Mouse (Mus musculus): Measurements from ENCODE around the gene Hoxc8.

Gene Hoxc8

DNA sequence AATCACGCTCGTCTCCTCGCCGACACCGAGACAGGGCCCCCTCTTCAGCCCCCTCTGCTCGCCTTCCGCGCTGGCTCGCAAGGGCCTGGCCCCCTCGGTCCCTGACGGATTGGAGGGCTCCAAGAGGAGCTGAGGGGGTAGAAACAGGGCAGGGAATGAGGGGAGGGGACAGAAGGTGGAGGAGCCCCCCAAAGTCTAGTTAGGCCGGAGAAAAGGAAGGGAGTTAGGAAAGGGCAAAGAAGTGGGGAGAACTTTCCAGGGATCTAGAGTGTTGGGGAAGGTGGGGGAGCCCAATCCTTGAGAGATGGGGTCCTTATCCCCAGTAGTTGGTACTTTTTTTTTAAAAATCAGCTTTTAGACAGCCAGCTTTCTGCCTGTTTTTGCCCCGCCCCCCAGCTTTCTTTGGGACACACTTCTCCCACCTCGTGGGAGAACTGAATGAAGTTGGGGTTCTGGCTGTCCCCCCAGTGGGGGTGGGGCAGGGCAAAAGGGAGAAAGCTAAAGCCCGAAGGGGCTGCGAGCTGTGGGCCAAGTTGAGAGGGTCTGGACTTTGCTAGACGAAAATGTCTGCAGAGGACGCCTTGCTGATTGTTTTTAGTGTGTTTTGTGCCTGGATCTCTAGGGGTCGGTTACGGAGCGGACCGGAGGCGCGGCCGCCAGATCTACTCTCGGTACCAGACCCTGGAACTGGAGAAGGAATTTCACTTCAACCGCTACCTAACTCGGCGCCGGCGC is 19.9 kb downstream of the Hoxc8 start:
- no peak for DNase-seq (ENCODE audit: low spot score)

DNA sequence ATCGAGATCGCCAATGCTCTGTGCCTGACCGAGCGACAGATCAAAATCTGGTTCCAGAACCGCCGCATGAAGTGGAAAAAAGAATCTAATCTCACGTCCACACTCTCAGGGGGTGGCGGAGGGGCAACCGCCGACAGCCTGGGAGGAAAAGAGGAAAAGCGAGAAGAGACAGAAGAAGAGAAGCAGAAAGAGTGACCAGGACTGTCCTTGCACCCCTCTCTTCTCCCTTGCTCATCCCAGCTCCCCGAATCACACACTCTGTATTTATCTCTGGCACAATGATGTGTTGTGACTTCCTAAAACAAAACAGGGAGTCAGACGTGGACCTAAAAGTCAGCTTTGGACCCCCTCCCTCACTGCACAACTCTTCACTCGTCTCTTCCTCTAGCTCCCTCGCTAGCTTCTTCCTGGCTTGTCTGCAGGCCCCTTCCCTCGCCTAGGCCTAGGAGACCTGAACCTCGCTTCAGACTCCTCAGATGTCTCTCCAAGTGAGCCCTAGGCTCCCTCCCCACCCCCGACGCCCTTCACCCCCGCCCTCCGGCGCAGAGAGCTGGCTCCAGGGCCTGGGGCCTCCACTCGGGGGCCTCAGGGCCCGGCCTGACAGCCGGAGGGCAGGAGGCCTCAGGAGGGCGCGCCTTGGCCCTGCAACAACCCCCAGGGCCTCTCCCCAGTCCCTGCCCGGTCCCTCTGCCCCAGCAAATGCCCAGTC is 20.6 kb downstream of the Hoxc8 start:
- no peak for DNase-seq (ENCODE audit: low spot score)

DNA sequence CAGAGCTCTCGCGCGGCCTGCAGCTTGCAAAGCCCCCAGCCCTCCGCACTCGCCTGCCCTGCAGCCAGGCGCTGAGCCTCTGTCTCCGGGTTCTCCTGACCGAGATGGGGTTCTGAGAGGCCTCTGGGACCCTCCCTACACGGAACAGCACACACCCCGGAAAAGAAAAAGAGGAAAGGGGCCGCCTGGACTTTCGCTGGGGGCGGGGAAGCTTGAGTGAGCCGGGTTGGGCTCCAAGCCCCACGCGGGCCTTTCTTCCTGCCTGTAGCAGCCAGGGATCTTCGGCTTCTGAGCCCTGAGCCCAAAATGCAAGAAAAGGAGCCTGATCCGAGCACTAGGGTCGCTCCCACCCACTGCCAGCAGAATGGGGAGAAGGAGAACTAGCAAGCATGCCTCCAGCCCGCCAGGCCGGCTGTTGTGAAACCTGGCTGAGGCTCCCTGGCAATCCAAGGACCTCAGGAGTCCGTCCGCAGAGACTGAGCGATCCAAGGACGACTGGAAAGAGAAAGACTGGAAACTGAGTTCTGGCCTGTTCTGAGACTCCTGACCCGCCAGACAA is 21.6 kb downstream of the Hoxc8 start:
- DNase-seq (ENCODE audit: low spot score) = peak; percentile 73

DNA sequence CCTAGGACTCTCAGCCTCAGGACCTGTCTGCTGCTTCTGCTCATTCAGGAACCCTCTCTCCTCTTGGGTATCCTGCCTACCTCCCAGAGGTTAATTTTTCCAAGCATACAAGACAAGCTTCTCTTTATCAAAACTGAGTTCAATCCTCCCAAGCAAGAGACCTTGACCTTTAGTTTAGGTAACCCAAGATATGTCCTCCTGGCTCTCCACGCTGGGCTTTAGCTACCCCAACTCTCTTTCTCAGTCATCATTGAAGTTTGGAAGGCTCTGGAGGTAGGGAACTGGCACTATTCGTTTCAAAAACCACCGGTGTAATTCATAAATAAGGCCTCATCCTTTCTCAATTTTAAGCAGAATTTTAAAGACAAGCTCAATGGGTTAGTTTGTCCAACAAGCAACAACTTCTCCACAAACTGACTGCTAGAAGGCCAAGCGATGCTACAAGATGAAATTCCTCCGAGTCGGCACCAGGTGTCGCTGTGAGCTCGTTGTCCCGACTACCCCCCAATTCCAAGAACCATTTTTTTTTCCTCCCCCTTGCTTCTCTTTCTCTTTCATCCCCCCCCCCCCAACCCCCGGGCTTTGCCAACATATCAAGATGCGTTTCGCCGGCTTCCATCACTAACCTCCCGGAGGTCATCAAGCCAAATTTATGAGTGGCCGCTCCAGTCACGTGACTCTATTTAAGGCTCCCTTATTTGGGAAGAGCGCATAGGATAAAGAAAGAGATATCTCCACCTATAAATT is 23.0 kb downstream of the Hoxc8 start:
- DNase-seq (ENCODE audit: low spot score) = no peak

DNA sequence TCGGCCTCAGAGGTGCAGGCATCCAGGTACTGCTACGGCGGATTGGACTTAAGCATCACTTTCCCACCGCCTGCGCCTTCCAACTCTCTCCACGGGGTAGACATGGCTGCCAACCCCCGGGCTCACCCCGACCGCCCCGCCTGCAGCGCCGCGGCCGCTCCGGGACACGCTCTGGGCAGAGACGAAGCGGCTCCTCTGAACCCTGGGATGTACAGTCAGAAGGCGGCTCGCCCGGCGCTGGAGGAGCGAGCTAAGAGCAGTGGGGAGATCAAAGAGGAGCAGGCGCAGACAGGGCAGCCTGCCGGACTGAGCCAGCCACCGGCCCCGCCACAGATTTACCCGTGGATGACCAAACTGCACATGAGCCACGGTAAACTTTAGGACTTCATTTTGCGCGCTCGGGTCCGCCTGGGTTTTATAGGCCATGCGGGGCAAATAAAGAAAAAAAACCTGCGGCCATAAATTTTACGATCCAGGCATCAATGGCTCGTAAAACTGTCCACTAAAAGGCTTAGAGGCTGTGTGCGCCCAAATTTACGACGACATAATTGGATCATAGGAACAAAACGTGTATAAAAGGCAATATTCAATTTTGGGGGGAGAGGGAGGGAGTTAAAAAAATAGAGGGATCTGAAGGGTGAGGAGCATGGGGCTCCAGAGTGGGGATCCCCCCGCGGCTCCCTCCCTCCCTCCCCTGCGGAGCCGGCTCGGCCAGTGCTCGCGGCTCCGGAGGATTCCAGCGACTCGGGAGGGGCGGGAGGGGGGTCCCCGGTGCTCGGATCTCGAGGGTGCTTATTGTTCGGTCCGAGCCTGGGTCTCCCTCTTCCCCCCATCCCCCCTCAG is 24.0 kb downstream of the Hoxc8 start:
- peak; percentile 59 for DNase-seq (ENCODE audit: low spot score)

DNA sequence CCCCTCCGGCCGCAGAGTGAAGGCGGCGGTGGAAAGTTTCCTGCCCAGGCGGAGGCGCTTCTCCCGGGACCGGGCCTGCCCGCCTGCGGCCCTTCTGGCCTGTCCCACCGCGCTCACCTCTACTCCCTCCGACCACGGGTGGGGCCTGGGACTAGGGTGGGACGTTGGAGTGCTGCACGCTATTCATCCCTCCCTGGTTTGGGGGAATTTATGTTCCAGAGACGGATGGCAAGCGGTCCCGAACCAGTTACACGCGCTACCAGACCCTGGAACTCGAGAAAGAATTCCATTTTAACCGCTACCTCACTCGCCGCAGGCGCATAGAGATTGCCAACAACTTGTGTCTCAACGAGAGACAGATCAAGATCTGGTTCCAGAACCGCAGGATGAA is 24.6 kb downstream of the Hoxc8 start:
- no peak for DNase-seq (ENCODE audit: low spot score)

DNA sequence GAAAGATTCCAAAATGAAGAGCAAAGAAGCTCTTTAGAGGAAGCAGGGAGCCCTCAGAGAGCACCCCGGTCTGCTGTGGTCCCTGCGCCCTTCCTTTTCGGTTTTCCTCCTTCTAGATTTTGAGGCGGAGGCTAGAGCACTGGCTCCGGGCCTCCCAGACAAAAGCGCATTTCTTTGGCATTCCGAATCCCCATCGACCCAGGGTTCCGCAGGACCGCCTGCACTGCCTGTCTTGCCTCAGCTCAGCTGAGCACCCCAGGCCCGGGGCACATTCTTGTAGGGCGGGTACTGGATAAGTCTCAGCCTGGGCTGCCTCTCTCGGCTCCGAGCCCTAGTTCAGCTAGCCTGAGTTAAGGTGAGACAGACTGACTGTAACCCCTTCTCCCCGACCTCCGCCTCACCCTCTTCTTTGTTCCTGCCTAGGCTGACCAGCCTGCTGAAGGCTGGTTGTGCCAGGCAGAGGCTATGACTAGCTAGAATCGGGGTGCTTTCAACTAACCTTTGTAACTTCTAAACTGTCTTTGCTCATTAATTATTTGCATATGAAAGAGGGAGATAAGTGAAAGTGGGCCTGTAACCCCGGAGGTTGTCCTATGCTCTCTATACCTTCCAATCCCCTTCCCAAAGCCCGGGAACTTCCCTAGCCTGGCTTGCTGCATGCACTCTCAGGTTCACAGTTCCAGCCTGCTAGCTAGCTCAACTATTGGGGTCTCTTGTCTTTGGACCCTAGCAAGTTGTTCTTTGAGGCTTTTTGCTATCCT is 25.2 kb downstream of the Hoxc8 start:
- no peak for DNase-seq (ENCODE audit: low spot score)

DNA sequence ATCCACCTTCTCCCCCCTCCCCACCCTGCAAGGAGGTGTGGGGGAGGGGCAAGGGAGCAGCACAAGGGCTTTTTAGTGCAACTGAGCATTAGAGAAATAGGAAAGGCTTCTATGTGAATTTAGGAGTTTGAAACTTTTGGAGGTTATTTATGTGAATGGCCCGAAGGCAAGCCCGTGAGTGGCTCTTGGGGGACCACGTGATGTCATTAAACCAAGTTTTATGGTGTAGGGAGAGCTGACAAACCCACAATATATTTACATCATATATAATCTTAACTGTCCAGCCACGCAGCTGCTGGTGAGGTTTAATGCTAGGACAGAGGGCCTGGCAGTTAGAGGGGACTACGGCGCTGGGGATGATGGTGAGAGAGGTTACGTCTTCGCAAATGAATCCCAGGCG is 28.2 kb downstream of the Hoxc8 start, which contains the start of gene Hoxc4:
Gene Hoxc4 (plus strand): TSS at position 299 of the 400 bp plus-strand sequence.
- DNase-seq (ENCODE audit: low spot score) = no peak

DNA sequence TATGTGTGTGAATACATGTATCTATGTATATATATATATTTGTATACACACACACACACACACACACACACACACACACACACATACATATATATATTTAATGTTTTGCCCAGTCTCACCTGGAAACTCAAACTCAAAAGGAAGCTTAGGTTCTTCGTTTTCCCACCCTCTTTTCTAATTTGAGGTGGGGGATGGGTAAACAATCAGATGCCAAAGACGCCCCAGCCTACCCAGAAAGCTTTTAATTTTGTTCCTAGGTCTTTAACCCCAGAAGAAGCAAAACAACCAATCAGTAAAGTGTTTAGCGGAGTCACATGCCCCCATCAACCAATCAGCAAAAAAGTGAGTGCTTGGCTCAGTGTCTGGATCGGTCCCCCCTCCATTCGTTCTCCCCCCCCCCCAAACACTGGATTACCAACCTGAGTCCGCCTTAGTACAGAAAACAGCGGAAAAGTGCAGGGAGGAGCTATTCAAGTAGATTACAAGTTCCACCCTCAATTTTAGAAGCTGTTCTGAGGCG is 30.6 kb downstream of the Hoxc8 start:
- no peak for DNase-seq (ENCODE audit: low spot score)

DNA sequence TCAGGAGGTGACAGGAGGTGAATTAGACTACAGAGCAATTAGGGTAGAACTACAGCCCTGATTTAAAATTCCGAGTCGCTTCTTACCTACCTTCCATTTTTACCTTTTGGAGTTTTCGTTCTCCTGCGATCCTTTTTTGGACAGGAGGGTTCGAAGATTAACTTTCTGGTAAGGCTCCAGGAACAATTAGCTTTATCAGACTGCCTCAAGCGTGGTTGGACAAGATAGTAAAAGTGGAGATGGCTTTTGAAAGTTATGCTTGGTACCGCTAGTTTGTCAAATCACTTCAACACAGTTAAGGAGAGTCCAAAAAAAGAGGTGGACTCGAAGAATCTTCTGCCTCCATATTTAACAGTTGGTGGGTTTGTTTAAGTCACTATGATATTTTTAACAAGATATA is 31.1 kb downstream of the Hoxc8 start:
- DNase-seq (ENCODE audit: low spot score) = no peak

DNA sequence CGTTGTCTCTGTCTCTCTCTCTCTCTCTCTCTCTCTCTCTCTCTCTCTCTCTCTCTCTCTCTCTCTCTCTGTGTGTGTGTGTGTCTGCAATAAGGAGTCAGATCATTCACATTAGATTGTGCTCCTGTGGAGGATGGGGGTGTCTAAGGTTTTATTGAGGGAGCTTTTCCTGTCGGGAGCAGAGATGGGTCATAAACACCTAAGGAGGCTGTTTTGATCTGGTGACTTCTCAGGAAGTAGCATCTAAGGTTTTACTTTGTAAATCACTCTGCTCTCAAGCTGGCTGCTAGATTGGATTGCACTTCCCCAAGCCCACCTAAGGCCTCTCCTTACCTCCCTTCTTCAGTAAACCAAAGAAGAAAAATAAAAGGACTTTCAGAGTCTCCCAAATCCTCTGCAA is 33.7 kb downstream of the Hoxc8 start:
- DNase-seq (ENCODE audit: low spot score) = no peak

DNA sequence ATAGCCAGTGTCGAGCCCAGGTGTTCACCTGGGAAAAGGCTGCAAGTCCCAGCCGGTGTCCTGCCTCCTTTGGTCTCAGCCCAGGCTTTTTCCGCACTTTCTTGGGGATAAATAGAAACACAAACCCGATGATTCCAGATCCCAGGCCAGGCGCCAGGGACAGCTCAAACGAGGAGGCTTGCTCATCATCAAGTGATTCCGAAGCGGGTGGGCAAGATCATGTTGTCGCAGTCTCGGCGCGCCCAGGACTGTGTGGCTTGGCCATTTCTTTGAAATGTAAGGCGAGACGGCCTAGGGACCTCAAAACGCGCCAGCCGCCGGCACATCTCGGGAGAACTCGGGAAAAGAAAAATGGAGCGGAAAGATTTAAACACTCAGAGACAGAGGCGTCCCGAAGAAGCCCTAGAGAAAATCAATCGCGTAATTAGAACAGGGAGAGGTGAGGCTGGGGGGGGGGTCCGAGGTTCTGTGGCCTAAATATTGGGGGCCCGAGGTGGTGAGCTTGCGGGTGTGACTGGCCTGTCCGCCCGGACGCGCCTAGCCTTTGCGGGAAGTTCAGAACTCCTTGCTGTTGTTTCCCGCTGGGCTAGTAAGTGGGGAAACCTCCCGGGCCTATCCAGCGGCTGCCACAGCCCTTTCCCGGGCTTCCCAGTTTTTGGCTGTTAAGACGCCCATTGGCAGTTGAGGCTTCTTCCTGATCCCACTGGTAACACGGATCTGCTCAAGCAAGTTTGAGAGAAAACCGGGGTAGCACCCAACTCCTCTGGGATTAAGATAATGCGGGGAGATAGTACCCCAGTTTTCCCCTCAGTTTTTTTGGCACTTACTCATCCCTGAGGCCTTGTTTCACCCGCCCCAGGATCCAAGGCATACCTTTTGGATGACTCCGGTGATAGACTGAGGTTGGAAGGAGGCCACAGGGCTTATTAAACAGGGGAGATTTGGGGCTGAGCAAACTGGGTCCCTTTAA is 37.1 kb downstream of the Hoxc8 start:
- no peak for DNase-seq (ENCODE audit: low spot score)

DNA sequence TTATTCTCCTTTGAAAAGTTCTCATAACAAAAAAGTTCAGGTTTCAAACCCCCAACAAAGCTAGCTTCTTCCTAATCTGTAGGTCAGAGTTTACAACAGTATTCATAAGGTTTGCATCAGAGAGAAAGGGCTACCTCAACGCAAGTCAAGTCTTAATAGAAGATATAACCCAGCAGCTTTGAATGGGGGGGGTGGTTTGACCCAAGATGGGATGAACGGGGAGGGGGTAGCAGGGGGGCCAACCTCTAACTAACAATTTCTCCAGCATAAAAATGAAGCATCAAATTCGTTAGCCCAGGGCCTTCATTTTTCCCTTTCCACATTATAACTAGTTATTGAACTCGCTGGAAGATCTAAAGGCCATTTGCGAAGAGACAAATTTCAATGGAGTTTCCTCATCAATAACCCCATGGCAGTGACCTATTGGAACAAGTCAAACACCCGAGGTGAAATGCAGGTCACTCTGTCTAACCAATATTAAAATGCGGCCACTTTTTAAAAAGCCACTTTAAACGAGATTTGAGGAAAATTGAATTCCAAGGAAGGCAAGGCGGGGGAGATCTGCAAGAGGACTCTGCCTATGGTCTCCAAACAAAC is 38.6 kb downstream of the Hoxc8 start:
- DNase-seq (ENCODE audit: low spot score) = no peak

DNA sequence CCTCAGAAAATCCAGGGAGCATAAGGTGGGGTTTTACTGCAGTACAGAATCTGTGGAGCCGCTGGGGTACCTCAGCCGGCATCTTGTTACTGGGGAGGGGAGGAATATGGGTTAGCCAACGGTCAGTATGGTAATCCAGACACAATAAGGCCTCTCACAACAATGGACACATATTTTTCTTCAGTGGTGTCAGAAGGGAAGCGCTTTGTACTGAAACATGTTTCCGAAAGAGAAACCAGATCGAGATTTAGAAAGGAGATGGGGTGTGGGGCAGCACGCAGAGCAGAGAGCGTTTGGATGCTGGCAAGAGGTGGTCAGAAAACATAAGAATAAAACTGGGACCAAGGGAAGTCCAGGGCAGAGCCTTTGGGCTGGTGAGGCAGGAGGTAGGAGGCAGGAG is 39.7 kb downstream of the Hoxc8 start:
- DNase-seq (ENCODE audit: low spot score) = no peak

DNA sequence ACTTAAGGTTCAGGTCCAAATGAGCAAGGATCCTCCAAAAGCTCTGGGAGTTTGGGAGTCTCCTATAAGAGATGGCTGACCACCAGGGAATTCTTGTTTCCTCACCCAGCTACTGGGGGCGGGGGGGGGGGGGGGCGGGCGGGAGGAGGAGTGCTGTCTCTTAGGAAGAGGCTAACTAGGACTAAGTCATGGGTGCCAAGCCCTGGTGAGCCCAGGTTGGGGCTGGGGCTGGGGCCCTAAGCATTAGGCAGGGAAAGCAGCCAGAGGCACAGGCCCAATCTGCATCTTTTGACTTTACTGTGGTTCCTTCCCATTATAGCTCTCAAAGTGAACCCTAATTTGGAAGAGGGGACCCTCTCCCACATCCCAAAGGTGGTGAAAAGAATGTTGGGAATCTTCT is 41.8 kb downstream of the Hoxc8 start:
- DNase-seq (ENCODE audit: low spot score) = no peak

DNA sequence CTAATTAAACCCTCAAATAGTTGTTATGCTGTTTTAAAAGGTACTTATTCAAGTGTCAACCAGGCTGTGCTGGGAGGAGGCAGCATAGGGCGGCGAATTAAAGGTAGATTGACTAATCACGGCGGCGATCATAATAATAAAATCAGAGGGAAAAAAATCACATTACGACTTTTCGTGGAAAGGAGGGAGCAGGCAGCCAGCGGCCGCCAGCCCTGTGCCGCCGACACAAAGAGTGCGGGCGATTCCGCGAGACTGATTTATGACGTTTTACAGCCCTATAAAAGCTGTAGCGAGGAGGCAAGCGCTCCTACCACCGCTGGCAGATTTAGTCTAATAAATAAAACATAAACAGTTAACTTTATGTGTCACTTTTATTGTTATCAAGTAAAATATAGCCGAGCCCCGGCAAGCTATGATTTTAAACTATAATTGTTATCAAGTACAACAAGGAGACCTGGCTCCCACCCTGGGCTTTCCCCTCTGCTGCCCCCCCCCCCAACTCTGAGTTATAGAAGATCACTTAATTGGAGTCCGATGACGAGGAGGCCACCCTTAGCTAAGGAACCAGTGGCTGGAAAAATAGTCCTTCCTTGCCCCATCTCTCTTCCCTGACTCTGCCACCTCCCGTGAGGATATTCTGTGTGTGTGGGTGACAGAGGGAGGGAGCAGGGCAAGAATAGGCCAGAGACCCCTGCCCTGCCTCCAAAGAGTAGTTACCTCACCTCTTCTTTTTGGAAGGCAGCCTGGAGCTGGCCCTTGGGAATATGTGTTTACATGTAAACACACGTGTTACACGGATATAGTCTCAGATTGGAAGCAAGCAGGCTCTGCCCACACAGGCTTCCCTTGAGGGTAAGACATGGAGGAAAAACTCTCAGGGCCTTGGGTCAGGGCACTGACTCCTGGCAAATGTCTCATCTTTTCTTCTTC is 42.5 kb downstream of the Hoxc8 start:
- no peak for DNase-seq (ENCODE audit: low spot score)

DNA sequence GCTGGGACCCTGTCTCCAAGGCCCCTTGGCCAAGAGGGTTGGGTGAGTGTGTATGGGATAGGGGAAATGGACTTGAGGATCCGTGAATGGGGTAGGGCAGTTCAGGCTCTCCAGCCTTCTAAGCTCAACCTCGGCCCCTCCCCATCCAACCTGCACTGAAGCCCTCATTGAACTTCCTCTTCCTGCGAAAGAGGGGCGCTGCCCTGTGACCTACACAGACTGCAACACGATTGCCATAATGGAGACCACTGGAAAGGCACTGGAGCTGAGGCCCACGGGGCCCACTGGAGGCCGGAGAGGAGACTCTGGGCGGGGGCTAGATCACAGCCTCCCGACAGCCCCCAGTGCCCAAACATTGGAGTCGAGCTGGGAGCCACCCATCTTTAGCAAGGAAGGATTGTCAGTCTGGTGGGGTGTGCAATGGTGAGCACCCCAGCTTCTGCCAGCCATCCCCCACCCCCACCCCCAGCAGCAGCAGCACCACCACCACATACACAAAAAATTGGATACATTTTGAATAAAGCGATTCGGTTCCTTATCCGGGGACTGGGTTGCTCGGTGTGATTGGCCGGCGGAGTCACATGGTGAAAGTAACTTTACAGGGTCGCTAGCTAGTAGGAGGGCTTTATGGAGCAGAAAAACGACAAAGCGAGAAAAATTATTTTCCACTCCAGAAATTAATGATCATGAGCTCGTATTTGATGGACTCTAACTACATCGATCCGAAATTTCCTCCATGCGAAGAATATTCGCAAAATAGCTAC is 43.8 kb downstream of the Hoxc8 start:
- DNase-seq (ENCODE audit: low spot score) = no peak

Measured in ovary, adult 18-20 months (tissue).